Mouse (Mus musculus): ENCODE measurements around the gene Rasal1.

Gene Rasal1

GRCm38 (mm10) chr5:120660816-120661215, 12.2 kb downstream of the Rasal1 start:
- no peak for DNase-seq

- no peak for DNase-seq
These were observed 16.3 kb downstream of the Rasal1 start for GRCm38 (mm10) chr5:120664888-120665287.

GRCm38 (mm10) chr5:120668761-120669160, 20.1 kb downstream of the Rasal1 start:
- DNase-seq = no peak

- DNase-seq = no peak
These were observed 21.5 kb downstream of the Rasal1 start for GRCm38 (mm10) chr5:120670132-120670531.

- no peak for DNase-seq
These were observed 23.3 kb downstream of the Rasal1 start for GRCm38 (mm10) chr5:120671865-120672264.

- peak; percentile 70 to 74 for DNase-seq
These were observed 25.0 kb downstream of the Rasal1 start for GRCm38 (mm10) chr5:120673626-120674025.

GRCm38 (mm10) chr5:120674229-120675145, 25.9 kb downstream of the Rasal1 start:
- DNase-seq = peak; percentile 75 to 85

GRCm38 (mm10) chr5:120677516-120677915, 28.9 kb downstream of the Rasal1 start:
- peak; percentile 41 to 49 for DNase-seq

GRCm38 (mm10) chr5:120679676-120680555, 31.3 kb downstream of the Rasal1 start:
- peak; percentile 92 to 95 for DNase-seq

- no peak for DNase-seq
These were observed 32.3 kb downstream of the Rasal1 start for GRCm38 (mm10) chr5:120680918-120681317.

GRCm38 (mm10) chr5:120682982-120683771, 34.6 kb downstream of the Rasal1 start:
- peak in 1 of 2 experiments; percentile 46 for DNase-seq

- no peak for DNase-seq
These were observed 37.1 kb downstream of the Rasal1 start for GRCm38 (mm10) chr5:120685678-120686077.

GRCm38 (mm10) chr5:120686749-120687483, 38.3 kb downstream of the Rasal1 start:
- no peak for DNase-seq

GRCm38 (mm10) chr5:120687484-120687851, 38.9 kb downstream of the Rasal1 start:
- DNase-seq = no peak

GRCm38 (mm10) chr5:120687897-120688296, 39.3 kb downstream of the Rasal1 start:
- no peak for DNase-seq

GRCm38 (mm10) chr5:120688434-120688833, 39.8 kb downstream of the Rasal1 start:
- no peak for DNase-seq

GRCm38 (mm10) chr5:120690417-120690816, 41.8 kb downstream of the Rasal1 start:
- DNase-seq = no peak

- DNase-seq = peak; percentile 62 to 75
These were observed 43.4 kb downstream of the Rasal1 start for GRCm38 (mm10) chr5:120692034-120692433.

- DNase-seq = no peak
These were observed 45.5 kb downstream of the Rasal1 start for GRCm38 (mm10) chr5:120693931-120694694.

- no peak for DNase-seq
These were observed 46.1 kb downstream of the Rasal1 start for GRCm38 (mm10) chr5:120694695-120695074.
